Mouse (Mus musculus) thymus, adult 2 months (tissue): ENCODE data around the gene Gtpbp1.

ENCODE experiments used
- CTCF ChIP-seq: fragments of 200-500 bp; IDR thresholded peaks from 2 replicates; pipeline ENCODE4 v1.5.1; 2012; ENCODE audit warnings: mild to moderate bottlenecking, control low read depth, low read length, moderate library complexity, borderline replicate concordance; ENCODE audit not compliant: control insufficient read depth, poor library complexity, insufficient read depth; ENCODE audit errors: extremely low read depth
- POLR2A ChIP-seq: fragments of 200-500 bp; IDR thresholded peaks from 2 replicates; pipeline ENCODE4 v1.6.1; 2012; ENCODE audit warnings: mild to moderate bottlenecking, low read length, control low read depth, moderate library complexity; ENCODE audit not compliant: control insufficient read depth, poor library complexity, insufficient read depth; ENCODE audit errors: extremely low read depth

GRCm38 (mm10) chr15:79683707-79684465 is 6.8 kb upstream of the Gtpbp1 start:
- TF ChIP-seq CTCF (no peak), POLR2A (no peak)
